In the genomic region with DNA sequence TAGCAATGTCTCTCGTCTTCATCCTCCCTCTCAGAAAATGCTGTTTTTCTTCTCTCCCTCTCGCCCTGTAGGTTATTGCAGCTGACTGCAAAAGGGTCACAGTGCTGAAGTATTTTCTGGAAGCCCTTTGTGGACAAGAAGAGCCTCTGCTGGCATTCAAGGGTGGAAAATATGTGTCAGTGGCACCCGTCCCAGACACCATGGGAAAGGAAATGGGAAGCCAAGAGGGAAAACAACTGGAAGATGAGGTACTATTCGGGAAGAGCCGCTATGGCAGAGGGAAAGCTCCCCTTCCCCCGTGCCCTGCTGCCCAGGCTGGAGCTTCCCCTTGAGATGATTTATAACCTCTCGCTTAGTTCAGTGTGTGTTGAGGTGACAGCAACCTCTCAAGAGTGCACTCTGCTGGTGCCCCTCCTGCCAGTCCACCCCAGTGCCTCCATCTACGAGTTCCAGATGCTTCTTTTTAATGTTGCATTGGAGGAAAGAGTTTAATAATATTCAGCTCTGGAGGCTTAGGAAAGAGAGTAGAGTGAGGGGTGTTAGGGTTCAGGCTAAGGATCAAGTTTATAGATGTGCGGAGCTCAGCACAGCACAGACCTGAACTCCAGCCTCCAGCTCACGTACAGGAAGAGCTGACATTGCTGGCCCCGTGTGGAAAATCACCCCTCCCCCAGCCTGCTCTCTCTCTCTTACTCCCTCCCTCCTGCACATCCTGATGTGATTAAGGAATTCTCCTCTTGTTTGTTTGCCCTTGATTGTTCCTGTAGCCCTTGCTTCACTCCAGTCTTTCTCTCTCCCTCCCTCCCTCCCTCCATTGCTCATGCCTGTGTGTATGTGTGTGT, we compare ENCODE assay signal across 9 mouse cellular contexts. TPM values are rescaled to one million over a fixed set of nuclear protein-coding genes. Genes with fewer than 3 reads are reported as not detected.
DNase-seq lines count a peak whose midpoint lies in the region; ATAC-seq and TF ChIP-seq lines count a peak whose summit lies in the region.
"Had no signal": no experiment of that assay in that cellular context is flagged by ENCODE, and none has a peak within 500 bp of the region (broad histone marks: within the 10 kb centered on the region; RNA-seq: fewer than 3 reads in every experiment).

No protein-coding gene starts in this region.

- no peaks in the 10 kb centered on the region for H3K27me3 ChIP-seq in midbrain, embryonic 12.5 days
- H3K27me3 ChIP-seq in midbrain, postnatal 0 days (ENCODE audit: insufficient read depth, low read length), result no peaks in the 10 kb centered on the region
- no peaks in the 10 kb centered on the region for H3K27me3 ChIP-seq in hindbrain, embryonic 14.5 days (ENCODE audit: control insufficient read depth, insufficient read depth, low read length)
- H3K27me3 ChIP-seq in liver, embryonic 11.5 days (replicated peaks; ENCODE audit: control insufficient read depth, insufficient read depth, low read length), result no peaks in the 10 kb centered on the region
- no peaks in the 10 kb centered on the region for H3K27me3 ChIP-seq in stomach, embryonic 15.5 days (replicated peaks)
- H3K27me3 ChIP-seq: Patski had no signal

- peak overlapping the region; percentile 20; the same call in 1 of the 2 replicates for H3K27ac ChIP-seq in midbrain, embryonic 12.5 days (replicated peaks)
- no peak overlapping the region for H3K27ac ChIP-seq in midbrain, postnatal 0 days (ENCODE audit: low read depth, low read length)
- peak overlapping the region; percentile 56 for H3K27ac ChIP-seq in hindbrain, embryonic 14.5 days
- peak overlapping the region; percentile 69; the same call in 1 of the 2 replicates for H3K27ac ChIP-seq in liver, embryonic 11.5 days (ENCODE audit: low read depth, low read length)
- peak overlapping the region; percentile 90 for H3K27ac ChIP-seq in stomach, embryonic 15.5 days

- TF ChIP-seq CTCF in midbrain, postnatal 0 days (IDR thresholded peaks at IDR 0.05), result no peak

- H3K4me3 ChIP-seq in midbrain, embryonic 12.5 days, result no peak overlapping the region
- H3K4me3 ChIP-seq in midbrain, postnatal 0 days (ENCODE audit: low read depth, low read length), result no peak overlapping the region
- H3K4me3 ChIP-seq in hindbrain, embryonic 14.5 days (replicated peaks; ENCODE audit: low read length), result no peak overlapping the region
- no peak overlapping the region for H3K4me3 ChIP-seq in liver, embryonic 11.5 days (ENCODE audit: low read depth, low read length)
- H3K4me3 ChIP-seq in stomach, embryonic 15.5 days (replicated peaks), result no peak overlapping the region

- H3K4me1 ChIP-seq in midbrain, embryonic 12.5 days, result no peaks in the 10 kb centered on the region
- no peaks in the 10 kb centered on the region for H3K4me1 ChIP-seq in midbrain, postnatal 0 days (ENCODE audit: insufficient read depth, low read length)
- H3K4me1 ChIP-seq in hindbrain, embryonic 14.5 days (replicated peaks; ENCODE audit: control insufficient read depth, insufficient read depth, low read length), result peaks cover 16% of the 10 kb centered on the region
- peaks cover 50% of the 10 kb centered on the region for H3K4me1 ChIP-seq in liver, embryonic 11.5 days (replicated peaks; ENCODE audit: control insufficient read depth, insufficient read depth, low read length)
- H3K4me1 ChIP-seq in stomach, embryonic 15.5 days, result peaks cover 55% of the 10 kb centered on the region

- no peaks in the 10 kb centered on the region for H3K9me3 ChIP-seq in midbrain, embryonic 12.5 days
- H3K9me3 ChIP-seq in midbrain, postnatal 0 days (ENCODE audit: low read length), result no peaks in the 10 kb centered on the region
- no peaks in the 10 kb centered on the region for H3K9me3 ChIP-seq in hindbrain, embryonic 14.5 days (ENCODE audit: control insufficient read depth, low read length)
- H3K9me3 ChIP-seq in liver, embryonic 11.5 days (ENCODE audit: control insufficient read depth, low read length), result no peaks in the 10 kb centered on the region
- no peaks in the 10 kb centered on the region for H3K9me3 ChIP-seq in stomach, embryonic 15.5 days

- H3K4me2 ChIP-seq in midbrain, embryonic 12.5 days (replicated peaks), result no peak overlapping the region
- no peak overlapping the region for H3K4me2 ChIP-seq in midbrain, postnatal 0 days (ENCODE audit: low read depth, low read length, poor library complexity, severe bottlenecking)
- no peak overlapping the region for H3K4me2 ChIP-seq in hindbrain, embryonic 14.5 days (replicated peaks)
- H3K4me2 ChIP-seq in liver, embryonic 11.5 days, result peak overlapping the region; percentile 16; the same call in 1 of the 2 replicates
- H3K4me2 ChIP-seq in stomach, embryonic 15.5 days, result no peak overlapping the region

- ATAC-seq in midbrain, embryonic 12.5 days (ENCODE audit: low FRiP score, low read depth), result no peak
- no peak for ATAC-seq in midbrain, postnatal 0 days (ENCODE audit: low FRiP score)
- ATAC-seq in hindbrain, embryonic 14.5 days (ENCODE audit: low FRiP score), result no peak
- no peak for ATAC-seq in liver, embryonic 11.5 days (replicated peaks; ENCODE audit: low FRiP score)
- peak; percentile 59; the same call in 1 of the 2 replicates for ATAC-seq in stomach, embryonic 15.5 days (ENCODE audit: insufficient read depth, low FRiP score, low read depth)
- ATAC-seq: Patski had no signal

- DNase-seq in midbrain, postnatal 0 days (ENCODE audit: low spot score), result no peak
- DNase-seq in gastrocnemius, adult 8-10 months (ENCODE audit: low spot score in 2 of 2), result peak; percentile 81 to 82
- DNase-seq in hindbrain, embryonic 14.5 days (ENCODE audit: low spot score), result no peak
- no peak for DNase-seq in liver, embryonic 11.5 days (ENCODE audit: low spot score)
- no peak for DNase-seq in spleen, adult 18-20 months
- DNase-seq in right cerebral cortex, postnatal 14 days, result no peak

- peaks cover 33% of the 10 kb centered on the region for H3K36me3 ChIP-seq in midbrain, embryonic 12.5 days
- peaks cover 14% of the 10 kb centered on the region for H3K36me3 ChIP-seq in midbrain, postnatal 0 days (ENCODE audit: insufficient read depth, low read length)
- peaks cover 21% of the 10 kb centered on the region for H3K36me3 ChIP-seq in hindbrain, embryonic 14.5 days (replicated peaks; ENCODE audit: control insufficient read depth, insufficient read depth)
- H3K36me3 ChIP-seq in liver, embryonic 11.5 days (ENCODE audit: control insufficient read depth, insufficient read depth, low read length), result peaks cover 2% of the 10 kb centered on the region; the same call in 1 of the 2 replicates
- 0 out of 2 replicates have a peak, but pooled peaks cover 2% of the 10 kb centered on the region for H3K36me3 ChIP-seq in stomach, embryonic 15.5 days

- WGBS in midbrain, embryonic 12.5 days, result 66% methylated on average over 11 of the region's 11 CpGs
- WGBS in midbrain, postnatal 0 days, result 66% methylated on average over 11 of the region's 11 CpGs
- WGBS in hindbrain, embryonic 14.5 days, result 54% methylated on average over 11 of the region's 11 CpGs
- WGBS in liver, embryonic 11.5 days, result 41% methylated on average over 11 of the region's 11 CpGs
- WGBS in stomach, embryonic 15.5 days, result 17% methylated on average over 11 of the region's 11 CpGs

- H3K9ac ChIP-seq in midbrain, embryonic 12.5 days (replicated peaks), result no peak overlapping the region
- no peak overlapping the region for H3K9ac ChIP-seq in midbrain, postnatal 0 days (replicated peaks; ENCODE audit: low read length, poor library complexity, severe bottlenecking)
- H3K9ac ChIP-seq in hindbrain, embryonic 14.5 days, result no peak overlapping the region
- peak overlapping the region; percentile 39; the same call in 1 of the 2 replicates for H3K9ac ChIP-seq in liver, embryonic 11.5 days (ENCODE audit: low read depth, low read length)
- H3K9ac ChIP-seq in stomach, embryonic 15.5 days, result no peak overlapping the region

RNA-seq across cellular contexts. Expression of a gene that starts 30.0 kb away (rescaled TPM):
- polyA plus RNA-seq in midbrain, embryonic 12.5 days (2016; fragmentation: Nextera tagmentation; extraction: Ambion mirVana), result 3.7 and 4.8 TPM in 2 replicates
- total RNA-seq in midbrain, postnatal 0 days (2014; rRNA removed), result 7.1 and 8.0 TPM in 2 replicates
- polyA plus RNA-seq in midbrain, postnatal 0 days (2015; fragmentation: Nextera tagmentation; extraction: Ambion mirVana), result 1.4 and 1.5 TPM in 2 replicates
- 1 to 10 TPM; 2.7 to 5.0 (median 4.0) TPM for total RNA-seq in gastrocnemius, adult 8-10 months (2022)
- 1.9 and 2.6 TPM in 2 replicates for polyA plus RNA-seq in hindbrain, embryonic 14.5 days (2014; fragmentation: Nextera tagmentation; extraction: Ambion mirVana)
- polyA plus RNA-seq in liver, embryonic 11.5 days (2014; fragmentation: Nextera tagmentation; extraction: Ambion mirVana), result 2.7 and 3.2 TPM in 2 replicates
- polyA plus RNA-seq in stomach, embryonic 15.5 days (2015; fragmentation: Nextera tagmentation; extraction: Ambion mirVana), result 25.3 and 28.0 TPM in 2 replicates

RNA-seq across cellular contexts. Expression of a gene that starts 39.3 kb away (rescaled TPM):
- 23.2 and 24.9 TPM in 2 replicates for polyA plus RNA-seq in midbrain, embryonic 12.5 days (2016; fragmentation: Nextera tagmentation; extraction: Ambion mirVana)
- 14.2 and 26.0 TPM in 2 replicates for total RNA-seq in midbrain, postnatal 0 days (2014; rRNA removed)
- 10.4 and 12.7 TPM in 2 replicates for polyA plus RNA-seq in midbrain, postnatal 0 days (2015; fragmentation: Nextera tagmentation; extraction: Ambion mirVana)
- total RNA-seq in gastrocnemius, adult 8-10 months (2022), result 1 to 10 TPM; 2.0 to 4.5 (median 2.3) TPM
- polyA plus RNA-seq in hindbrain, embryonic 14.5 days (2014; fragmentation: Nextera tagmentation; extraction: Ambion mirVana), result 17.4 and 20.3 TPM in 2 replicates
- polyA plus RNA-seq in liver, embryonic 11.5 days (2014; fragmentation: Nextera tagmentation; extraction: Ambion mirVana), result 24.9 and 32.1 TPM in 2 replicates
- 21.0 and 22.2 TPM in 2 replicates for polyA plus RNA-seq in stomach, embryonic 15.5 days (2015; fragmentation: Nextera tagmentation; extraction: Ambion mirVana)

RNA-seq across cellular contexts. Expression of a gene that starts 51.7 kb away (rescaled TPM):
- polyA plus RNA-seq in midbrain, embryonic 12.5 days (2016; fragmentation: Nextera tagmentation; extraction: Ambion mirVana), result 15.8 and 17.6 TPM in 2 replicates
- 17.4 and 19.9 TPM in 2 replicates for total RNA-seq in midbrain, postnatal 0 days (2014; rRNA removed)
- polyA plus RNA-seq in midbrain, postnatal 0 days (2015; fragmentation: Nextera tagmentation; extraction: Ambion mirVana), result 10.8 and 12.1 TPM in 2 replicates
- 1 to 10 TPM; 4.2 to 6.9 (median 5.4) TPM for total RNA-seq in gastrocnemius, adult 8-10 months (2022)
- polyA plus RNA-seq in hindbrain, embryonic 14.5 days (2014; fragmentation: Nextera tagmentation; extraction: Ambion mirVana), result 13.6 and 14.4 TPM in 2 replicates
- polyA plus RNA-seq in liver, embryonic 11.5 days (2014; fragmentation: Nextera tagmentation; extraction: Ambion mirVana), result 30.3 and 34.0 TPM in 2 replicates
- 18.4 and 21.3 TPM in 2 replicates for polyA plus RNA-seq in stomach, embryonic 15.5 days (2015; fragmentation: Nextera tagmentation; extraction: Ambion mirVana)

RNA-seq across cellular contexts. Expression of a gene that starts 54.2 kb away (rescaled TPM):
- 9.3 and 10.2 TPM in 2 replicates for polyA plus RNA-seq in midbrain, embryonic 12.5 days (2016; fragmentation: Nextera tagmentation; extraction: Ambion mirVana)
- 15.4 and 18.5 TPM in 2 replicates for total RNA-seq in midbrain, postnatal 0 days (2014; rRNA removed)
- 16.2 and 17.5 TPM in 2 replicates for polyA plus RNA-seq in midbrain, postnatal 0 days (2015; fragmentation: Nextera tagmentation; extraction: Ambion mirVana)
- total RNA-seq in gastrocnemius, adult 8-10 months (2022), result 1 to 10 TPM in 1 of 4 experiments, under 1 TPM in 3; 0.63 to 1.3 (median 0.94) TPM
- 8.5 and 10.3 TPM in 2 replicates for polyA plus RNA-seq in hindbrain, embryonic 14.5 days (2014; fragmentation: Nextera tagmentation; extraction: Ambion mirVana)
- 1.7 and 2.9 TPM in 2 replicates for polyA plus RNA-seq in liver, embryonic 11.5 days (2014; fragmentation: Nextera tagmentation; extraction: Ambion mirVana)
- 2.2 and 2.3 TPM in 2 replicates for polyA plus RNA-seq in stomach, embryonic 15.5 days (2015; fragmentation: Nextera tagmentation; extraction: Ambion mirVana)

Comparison
In these comparisons a context has a peak if more than half of its experiments do, and no peak if none do; other contexts are left out.
1. DNase-seq: peak in gastrocnemius, adult 8-10 months (2 of 2); none in midbrain, postnatal 0 days (single experiment), hindbrain, embryonic 14.5 days (single experiment), liver, embryonic 11.5 days (single experiment), spleen, adult 18-20 months (0 of 2) and right cerebral cortex, postnatal 14 days (single experiment).